8 mouse cellular contexts compared by ENCODE assay signal in genomic region chr17:26502808-26503671, GRCm38 (mm10). TPM values are rescaled to one million over a fixed set of nuclear protein-coding genes. Genes with fewer than 3 reads are reported as not detected.
DNase-seq lines count a peak whose midpoint lies in the region; ATAC-seq and TF ChIP-seq lines count a peak whose summit lies in the region.

No protein-coding gene starts in this region.

- peak overlapping the region; percentile 63 for H3K27ac ChIP-seq in embryonic facial prominence, embryonic 11.5 days (replicated peaks; ENCODE audit: low read depth, low read length)
- H3K27ac ChIP-seq in heart, embryonic 14.5 days (replicated peaks in 1 of 2; ENCODE audit: control insufficient read depth in 1 of 2, insufficient read depth in 1 of 2, low read depth in 2 of 2, low read length in 2 of 2): peak overlapping the region; percentile 86 to 99
- peak overlapping the region; percentile 65 for H3K27ac ChIP-seq in liver, embryonic 11.5 days (ENCODE audit: low read depth, low read length)

- H3ac ChIP-seq in myocyte (ENCODE audit: control insufficient read depth, insufficient read length): no peak overlapping the region

- ATAC-seq in embryonic facial prominence, embryonic 11.5 days (replicated peaks; ENCODE audit: insufficient number of reproducible peaks, low FRiP score, low TSS enrichment, low read depth): peak; percentile 76
- ATAC-seq in heart, embryonic 14.5 days (ENCODE audit: insufficient number of reproducible peaks, insufficient read depth, low FRiP score, low read depth): peak; percentile 37; the same call in 1 of the 2 replicates
- ATAC-seq in liver, embryonic 11.5 days (replicated peaks; ENCODE audit: low FRiP score): peak; percentile 42; the same call in 1 of the 2 replicates

- peak overlapping the region; percentile 12; the same call in 1 of the 2 replicates for H3K4me3 ChIP-seq in embryonic facial prominence, embryonic 11.5 days (ENCODE audit: low read depth, low read length)
- H3K4me3 ChIP-seq in heart, embryonic 14.5 days (ENCODE audit: control insufficient read depth in 1 of 2, insufficient read depth in 1 of 2, low read depth in 1 of 2, low read length in 2 of 2): peak overlapping the region; percentile 5 to 15; a peak in 1 of 4 replicates
- peak overlapping the region; percentile 23; the same call in 1 of the 2 replicates for H3K4me3 ChIP-seq in liver, embryonic 11.5 days (ENCODE audit: low read depth, low read length)
- H3K4me3 ChIP-seq in myocyte: no peak overlapping the region

- WGBS in embryonic facial prominence, embryonic 11.5 days: 3% methylated on average over 20 of the region's 20 CpGs
- 6% methylated on average over 20 of the region's 20 CpGs for WGBS in heart, embryonic 14.5 days
- 6% methylated on average over 20 of the region's 20 CpGs for WGBS in liver, embryonic 11.5 days

- peak; percentile 80 to 82 for DNase-seq in B cell, adult 2 months
- DNase-seq in adrenal gland, postnatal 10 days: peak; percentile 82
- peak; percentile 94 for DNase-seq in embryonic facial prominence, embryonic 11.5 days (ENCODE audit: low spot score)
- peak; percentile 92 for DNase-seq in kidney, postnatal 10 days
- peak; percentile 66 for DNase-seq in liver, embryonic 11.5 days (ENCODE audit: low spot score)
- peak; percentile 92 for DNase-seq in telencephalon, adult 2 months (ENCODE audit: low read depth, low spot score)

- no peak for TF ChIP-seq POLR2A in myocyte (IDR thresholded peaks at IDR 0.05; ENCODE audit: insufficient read length, low read depth)

- H3K36me3 ChIP-seq in embryonic facial prominence, embryonic 11.5 days (replicated peaks; ENCODE audit: control insufficient read depth, insufficient read depth, low read depth, low read length): no peaks in the 10 kb centered on the region
- H3K36me3 ChIP-seq in heart, embryonic 14.5 days (ENCODE audit: control insufficient read depth, insufficient read depth, low read length): peaks cover 26% of the 10 kb centered on the region
- peaks cover 5% of the 10 kb centered on the region; the same call in 1 of the 2 replicates for H3K36me3 ChIP-seq in liver, embryonic 11.5 days (ENCODE audit: control insufficient read depth, insufficient read depth, low read length)
- H3K36me3 ChIP-seq in myocyte (ENCODE audit: control insufficient read depth, insufficient read depth): peaks cover 6% of the 10 kb centered on the region

- peaks cover 13% of the 10 kb centered on the region for H3K79me2 ChIP-seq in myocyte (ENCODE audit: control insufficient read depth, insufficient read depth)

- no peaks in the 10 kb centered on the region for H3K27me3 ChIP-seq in embryonic facial prominence, embryonic 11.5 days (ENCODE audit: control insufficient read depth, insufficient read depth, low read length)
- H3K27me3 ChIP-seq in heart, embryonic 14.5 days (ENCODE audit: control insufficient read depth, insufficient read depth, low read length): no peaks in the 10 kb centered on the region
- no peaks in the 10 kb centered on the region for H3K27me3 ChIP-seq in liver, embryonic 11.5 days (replicated peaks; ENCODE audit: control insufficient read depth, insufficient read depth, low read length)
- H3K27me3 ChIP-seq in myocyte (ENCODE audit: control insufficient read depth, insufficient read depth, insufficient read length): no peaks in the 10 kb centered on the region

- H3K4me1 ChIP-seq in embryonic facial prominence, embryonic 11.5 days (ENCODE audit: control insufficient read depth, insufficient read depth, low read length): no peaks in the 10 kb centered on the region; the same call in 1 of the 2 replicates
- H3K4me1 ChIP-seq in heart, embryonic 14.5 days (ENCODE audit: control insufficient read depth in 2 of 2, insufficient read depth in 2 of 2, low read length in 2 of 2): peaks cover 41 to 62% of the 10 kb centered on the region in 2 experiments
- H3K4me1 ChIP-seq in liver, embryonic 11.5 days (replicated peaks; ENCODE audit: control insufficient read depth, insufficient read depth, low read length): peaks cover 23% of the 10 kb centered on the region

- H3K9ac ChIP-seq in embryonic facial prominence, embryonic 11.5 days (replicated peaks; ENCODE audit: low read length): peak overlapping the region; percentile 35
- H3K9ac ChIP-seq in heart, embryonic 14.5 days (ENCODE audit: low read length): peak overlapping the region; percentile 65
- H3K9ac ChIP-seq in liver, embryonic 11.5 days (ENCODE audit: low read depth, low read length): 0 out of 2 replicates have a peak overlapping the region, but pooled peaks have one; percentile 20

- no peaks in the 10 kb centered on the region for H3K9me3 ChIP-seq in embryonic facial prominence, embryonic 11.5 days (replicated peaks; ENCODE audit: control insufficient read depth, low read length)
- no peaks in the 10 kb centered on the region for H3K9me3 ChIP-seq in heart, embryonic 14.5 days (ENCODE audit: control insufficient read depth, low read length)
- no peaks in the 10 kb centered on the region for H3K9me3 ChIP-seq in liver, embryonic 11.5 days (ENCODE audit: control insufficient read depth, low read length)

- peak overlapping the region; percentile 35 for H3K4me2 ChIP-seq in embryonic facial prominence, embryonic 11.5 days (ENCODE audit: low read depth, low read length)
- H3K4me2 ChIP-seq in heart, embryonic 14.5 days (ENCODE audit: low read length): peak overlapping the region; percentile 95
- H3K4me2 ChIP-seq in liver, embryonic 11.5 days: peak overlapping the region; percentile 49
- peak overlapping the region; percentile 58 for H3K4me2 ChIP-seq in myocyte (ENCODE audit: low read depth)

TF ChIP-seq in myocyte, 11 proteins besides CTCF, POLR2A, EP300 and RAD21:
- TF ChIP-seq MAX (IDR thresholded peaks at IDR 0.05; ENCODE audit: low read depth) (no peak), TCF12 (IDR thresholded peaks at IDR 0.05; ENCODE audit: insufficient read depth, poor library complexity, severe bottlenecking) (no peak), USF1 (IDR thresholded peaks at IDR 0.05; ENCODE audit: low read depth) (no peak), E2F4 (IDR thresholded peaks at IDR 0.05; ENCODE audit: insufficient read depth) (no peak), TCF3 (IDR thresholded peaks at IDR 0.05; ENCODE audit: insufficient read length, low read depth) (no peak), MYOG (IDR thresholded peaks at IDR 0.05; ENCODE audit: control insufficient read depth in 1 of 3, insufficient read depth in 1 of 3, insufficient read length in 2 of 3, low read depth in 2 of 3) (no peak), REST (IDR thresholded peaks at IDR 0.05; ENCODE audit: insufficient read depth, insufficient read length) (no peak), MYOD1 (IDR thresholded peaks at IDR 0.05; ENCODE audit: control insufficient read depth in 1 of 3, insufficient read length in 2 of 3, low read depth in 2 of 3) (no peak), SRF (IDR thresholded peaks at IDR 0.05; ENCODE audit: control insufficient read depth, insufficient read length, low read depth) (no peak), POLR2AphosphoS2 (IDR thresholded peaks at IDR 0.05; ENCODE audit: insufficient read length, low read depth) (no peak), CEBPB (IDR thresholded peaks at IDR 0.05; ENCODE audit: insufficient read depth, poor library complexity, severe bottlenecking) (no peak)

RNA-seq across cellular contexts. Expression of gene Ergic1, which starts 58.2 kb away (rescaled TPM):
- 100 to 1,000 TPM; 137 to 143 TPM for total RNA-seq in adrenal gland, postnatal 10 days (2021)
- 133 and 138 TPM in 2 replicates for polyA plus RNA-seq in embryonic facial prominence, embryonic 11.5 days (2014; fragmentation: Nextera tagmentation; extraction: Ambion mirVana)
- polyA plus RNA-seq in heart, embryonic 14.5 days (2014; fragmentation: Nextera tagmentation; extraction: Ambion mirVana): 120 and 121 TPM in 2 replicates
- polyA plus RNA-seq in liver, embryonic 11.5 days (2014; fragmentation: Nextera tagmentation; extraction: Ambion mirVana): 89.5 and 96.1 TPM in 2 replicates
- 102 TPM for polyA plus RNA-seq in myocyte (2012; fragmentation: generic; extraction: Trizol)

RNA-seq across cellular contexts. Expression of gene Dusp1, which starts 58.9 kb away (rescaled TPM):
- total RNA-seq in adrenal gland, postnatal 10 days (2021): 10 to 100 TPM; 40.3 to 89.1 TPM
- 25.4 and 27.5 TPM in 2 replicates for polyA plus RNA-seq in embryonic facial prominence, embryonic 11.5 days (2014; fragmentation: Nextera tagmentation; extraction: Ambion mirVana)
- polyA plus RNA-seq in heart, embryonic 14.5 days (2014; fragmentation: Nextera tagmentation; extraction: Ambion mirVana): 30.2 and 36.9 TPM in 2 replicates
- 18.6 and 22.7 TPM in 2 replicates for polyA plus RNA-seq in liver, embryonic 11.5 days (2014; fragmentation: Nextera tagmentation; extraction: Ambion mirVana)
- 11.6 TPM for polyA plus RNA-seq in myocyte (2012; fragmentation: generic; extraction: Trizol)

Comparison
In these comparisons a context has a peak if more than half of its experiments do, and no peak if none do; other contexts are left out.
1. H3K4me2 ChIP-seq: peak in every context shown above with its lines; median percentile 95 in heart, embryonic 14.5 days; 58 in myocyte; 49 in liver, embryonic 11.5 days; 35 in embryonic facial prominence, embryonic 11.5 days.